Mouse (Mus musculus) lung, adult 2 months (tissue): ENCODE data around the gene Neto2.

ENCODE experiments used
- CTCF ChIP-seq: fragments of 200-500 bp; IDR thresholded peaks from 2 replicates; pipeline ENCODE4 v1.5.1; 2011; ENCODE audit warnings: mild to moderate bottlenecking, low read length, control low read depth; ENCODE audit not compliant: insufficient read depth
- POLR2A ChIP-seq: fragments of 200-500 bp; IDR thresholded peaks from 2 replicates; pipeline ENCODE4 v1.6.1; 2011; ENCODE audit warnings: low read depth, mild to moderate bottlenecking, control low read depth, low read length, borderline replicate concordance; ENCODE audit errors: extremely low read depth

- TF ChIP-seq CTCF = no peak
- TF ChIP-seq POLR2A = no peak
Observed at GRCm38 (mm10) chr8:85601741-85602140, 99.0 kb downstream of the Neto2 start.
